Mouse (Mus musculus) embryo, embryonic 9.5 days (tissue): ENCODE measurements around the gene Ric1.
"Not testable (repeated sequence)": the region's sequence is repeated elsewhere in the genome, so short reads cannot be mapped to it uniquely, and the experiment has no call there.

Experiments
- DNase-seq: peaks from one replicate; pipeline ENCODE4 v3.0.0-alpha.2; 2017; ENCODE audit errors: extremely low spot score

The Ric1 gene

DNA sequence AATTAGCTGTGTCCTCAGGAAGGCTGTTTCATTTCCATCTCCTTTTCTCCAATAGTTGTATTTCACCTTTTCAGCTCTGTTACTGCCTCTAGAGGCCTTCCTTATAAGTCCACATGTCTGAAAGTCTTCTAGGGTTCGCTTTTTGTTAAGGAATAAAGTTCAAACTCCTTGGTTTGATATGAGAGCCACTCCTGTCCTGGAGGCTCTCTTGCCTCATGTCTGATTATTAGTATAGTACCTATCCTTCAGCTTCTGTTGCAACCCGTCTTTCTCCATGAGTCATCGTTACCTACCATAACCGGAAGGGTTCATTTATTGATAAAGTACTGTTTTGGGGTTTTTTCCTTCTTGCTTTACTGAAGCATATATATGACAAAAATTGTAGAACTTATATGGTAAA lies 5.2 kb downstream of the Ric1 start:
- no peak for DNase-seq

DNA sequence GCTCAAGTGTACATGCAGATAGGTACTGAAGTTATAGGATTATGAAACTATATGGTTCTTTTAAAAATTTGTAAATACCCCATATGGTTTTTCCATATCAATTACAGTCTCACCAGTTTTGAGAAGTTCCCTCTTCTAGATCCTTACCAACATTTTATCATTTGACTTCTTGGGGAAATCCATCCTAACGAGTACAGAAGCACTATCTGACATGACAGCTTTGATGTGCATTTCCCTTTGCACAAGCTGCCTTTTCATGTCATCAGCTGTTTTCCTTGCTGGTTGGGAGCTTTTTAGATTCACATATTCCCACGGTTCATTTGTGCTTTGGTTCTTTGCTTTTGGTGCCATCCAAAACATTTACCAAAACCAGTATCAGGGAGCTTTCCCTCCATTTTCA lies 6.5 kb downstream of the Ric1 start:
- no peak for DNase-seq

DNA sequence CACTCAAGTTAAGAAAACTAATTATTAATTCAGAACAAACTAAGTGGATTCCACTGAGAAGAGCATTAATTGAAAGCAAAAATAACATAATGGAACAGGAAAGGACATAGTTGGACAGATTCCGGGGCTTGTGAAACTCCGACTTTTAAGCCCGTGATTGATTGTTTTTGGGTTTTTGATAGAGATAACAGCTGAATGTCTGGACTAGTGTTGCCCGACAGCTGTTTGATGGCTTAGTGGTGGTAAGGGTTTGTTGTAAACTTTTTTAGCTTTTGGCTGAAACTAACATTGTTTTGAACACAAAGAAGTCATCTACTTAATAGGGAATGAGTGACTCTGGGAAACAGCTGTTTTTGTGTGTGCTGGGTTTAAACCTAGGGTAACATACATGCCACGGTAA lies 11.9 kb downstream of the Ric1 start:
- no peak for DNase-seq

DNA sequence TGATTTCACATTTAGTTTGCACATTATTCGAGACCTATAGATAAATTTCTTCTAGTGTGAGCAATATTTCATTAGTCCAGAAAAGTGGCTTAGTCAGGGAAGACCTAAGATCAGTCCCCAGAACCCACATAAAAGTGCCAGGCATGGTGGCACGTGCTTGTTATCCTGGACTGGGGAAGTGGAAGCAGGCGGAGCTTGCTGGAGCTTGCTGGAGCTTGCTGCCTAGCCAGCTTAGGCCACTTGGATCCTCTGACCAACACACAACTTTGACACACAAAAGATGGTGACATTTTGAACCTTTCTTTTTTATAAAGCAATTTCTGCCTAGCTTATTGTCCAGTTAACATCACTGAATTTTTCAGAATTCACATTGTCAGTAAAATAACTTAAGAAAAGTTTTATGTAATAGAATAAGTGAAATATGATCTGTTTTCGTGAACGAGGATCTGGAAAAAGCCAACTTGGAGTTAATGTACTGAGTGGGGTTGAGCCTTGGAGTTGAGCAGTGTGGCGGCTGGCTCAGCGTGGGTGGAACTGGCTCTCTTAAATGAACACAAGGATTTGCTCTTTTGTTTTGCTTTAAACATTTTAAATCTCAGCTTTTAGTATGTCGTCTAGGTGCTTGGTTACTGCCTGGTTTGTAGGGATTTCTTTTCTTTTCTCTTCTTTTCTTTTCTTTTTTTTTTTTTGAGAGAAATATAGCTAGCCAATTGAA lies 20.3 kb downstream of the Ric1 start:
- no peak for DNase-seq

DNA sequence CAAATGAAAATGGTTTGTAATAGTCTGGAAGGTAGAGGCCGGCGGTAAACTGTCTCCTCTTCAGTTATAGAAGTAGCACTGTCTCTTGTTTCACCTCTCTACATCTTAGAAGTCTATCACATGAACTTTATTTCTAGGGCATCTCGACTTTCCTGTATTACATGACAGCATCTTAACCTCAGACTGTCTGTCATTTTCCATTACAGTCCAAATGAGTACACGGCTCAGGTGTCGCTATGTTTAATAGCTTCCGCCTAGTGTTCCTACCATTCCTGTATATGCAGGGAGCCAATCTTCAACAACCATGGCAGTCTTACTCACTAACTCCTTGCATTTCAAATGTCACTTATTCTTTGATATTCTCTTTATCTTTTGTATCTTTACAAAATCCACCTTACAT lies 21.9 kb downstream of the Ric1 start:
- no peak for DNase-seq

DNA sequence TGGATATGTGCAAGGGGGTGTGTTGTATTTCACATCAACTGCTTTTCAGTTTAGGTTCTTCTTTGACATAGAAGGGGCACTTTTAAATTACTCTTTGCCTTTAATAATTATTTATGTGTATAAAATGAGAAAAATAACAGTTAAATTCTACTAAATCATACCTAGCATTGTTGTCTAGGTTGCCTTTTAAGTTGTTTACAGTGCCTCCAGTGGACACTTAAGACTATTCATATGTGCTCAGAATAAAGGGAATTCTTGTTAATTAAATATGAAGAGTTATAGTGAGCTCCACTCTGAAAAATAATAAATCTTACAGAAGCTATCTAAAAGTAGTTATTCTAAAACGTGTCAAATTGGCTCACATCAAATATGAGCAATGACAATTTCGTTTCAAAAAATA lies 28.5 kb downstream of the Ric1 start:
- no peak for DNase-seq

DNA sequence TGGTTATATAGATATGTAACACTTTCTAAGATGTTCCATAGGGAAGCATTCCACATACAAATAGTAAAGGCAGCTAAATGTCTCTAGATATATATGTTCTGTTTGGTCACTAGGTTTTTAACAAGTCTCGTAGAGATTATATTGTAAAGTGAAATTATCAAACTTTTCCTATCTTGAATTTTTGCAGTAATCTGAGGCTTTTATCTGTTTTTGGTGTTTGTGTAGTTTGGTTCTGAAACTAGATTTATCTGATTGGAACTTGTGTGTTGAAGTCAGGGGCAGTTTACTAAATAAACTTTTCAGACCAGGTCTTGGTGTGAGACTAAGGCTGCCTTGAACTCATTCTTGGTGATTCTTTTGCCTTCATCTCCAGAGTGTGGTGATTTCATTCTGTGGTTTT lies 29.0 kb downstream of the Ric1 start:
- DNase-seq: no peak

DNA sequence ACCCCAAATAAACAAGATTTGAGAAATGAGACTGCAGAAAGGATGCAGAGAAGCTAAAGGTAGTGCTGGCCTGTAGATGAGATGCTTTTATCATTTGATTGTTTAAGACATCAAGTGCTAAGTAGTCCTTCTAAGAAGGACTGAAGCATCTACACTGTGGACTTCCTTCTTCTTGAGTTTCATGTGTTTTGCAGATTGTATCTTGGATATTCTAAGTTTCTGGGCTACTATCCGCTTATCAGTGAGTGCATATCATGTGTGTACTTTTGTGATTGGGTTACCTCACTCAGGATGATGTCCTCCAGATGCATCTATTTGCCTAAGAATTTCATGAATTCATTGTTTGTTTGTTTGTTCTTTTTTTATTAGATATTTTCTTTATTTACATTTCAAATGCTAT lies 29.9 kb downstream of the Ric1 start:
- not testable (repeated sequence) for DNase-seq

DNA sequence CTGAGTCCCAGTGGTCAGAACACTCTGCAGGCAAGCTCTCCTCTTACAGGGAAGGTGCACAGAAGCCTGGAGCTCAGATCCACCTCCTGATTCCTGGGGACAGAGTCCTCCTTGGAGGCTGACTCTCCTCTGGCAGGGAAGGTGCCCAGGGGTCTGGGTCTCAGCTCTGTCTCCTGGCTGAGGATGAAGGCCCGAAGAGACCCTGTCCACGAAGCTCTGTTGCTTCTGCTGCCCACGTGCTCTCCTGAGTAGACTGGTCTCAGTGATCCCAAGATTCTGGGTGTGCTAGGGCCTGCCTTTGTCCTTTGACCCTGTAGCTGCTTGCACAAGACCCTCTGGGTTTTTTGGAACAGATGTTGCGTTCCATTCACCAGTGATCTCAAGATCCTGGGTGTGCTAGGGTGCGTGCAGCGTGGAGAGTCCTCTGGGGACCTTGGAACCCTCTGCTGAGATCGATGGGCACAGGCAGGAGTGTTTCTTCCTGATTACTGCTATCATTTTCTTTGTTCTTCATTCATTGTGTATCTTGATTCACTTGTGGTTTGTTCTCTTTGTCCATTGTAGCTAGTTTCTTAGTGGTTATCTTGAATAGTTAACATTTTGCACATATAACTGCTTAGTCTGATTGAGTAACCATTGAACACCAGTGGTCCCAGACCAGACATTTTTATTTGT lies 35.2 kb downstream of the Ric1 start:
- DNase-seq: not testable (repeated sequence)

DNA sequence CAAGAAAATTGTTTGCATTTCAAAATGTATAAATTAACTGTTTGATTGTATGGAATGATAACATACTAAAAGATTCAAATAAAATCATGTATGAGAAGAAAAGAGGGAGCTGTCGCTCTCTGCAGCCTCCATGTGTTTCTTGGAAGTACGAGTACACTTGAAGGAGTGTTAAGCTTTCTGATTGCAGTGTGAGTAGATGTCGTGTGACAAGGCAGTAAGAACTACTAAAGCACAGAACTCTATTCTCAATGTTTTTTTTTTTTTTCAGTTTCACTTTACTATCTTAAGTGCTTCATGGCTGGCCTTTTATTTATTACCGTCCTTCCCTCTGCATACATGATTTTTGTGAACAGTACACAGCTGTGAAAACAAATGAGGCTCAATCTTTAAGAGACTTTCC lies 40.1 kb downstream of the Ric1 start:
- DNase-seq: no peak

DNA sequence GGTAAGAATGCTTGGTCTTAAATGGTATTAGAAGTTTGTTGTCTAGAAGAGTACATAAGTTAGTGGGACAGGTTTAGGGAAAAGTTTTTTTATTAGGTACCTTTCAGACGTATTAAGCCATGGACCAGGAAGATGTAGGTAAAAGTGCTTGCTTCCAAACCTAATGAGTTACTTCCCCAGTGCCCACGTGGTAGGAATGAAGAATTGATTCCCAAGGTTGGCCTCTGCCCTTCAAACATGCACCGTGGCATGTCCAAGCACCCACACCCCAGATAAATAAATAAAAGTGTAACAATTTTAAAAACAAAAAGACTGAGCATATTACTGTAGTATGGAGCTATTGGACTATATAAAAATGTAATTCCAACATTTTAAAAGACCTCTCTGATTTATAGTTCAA lies 40.5 kb downstream of the Ric1 start:
- DNase-seq: no peak

DNA sequence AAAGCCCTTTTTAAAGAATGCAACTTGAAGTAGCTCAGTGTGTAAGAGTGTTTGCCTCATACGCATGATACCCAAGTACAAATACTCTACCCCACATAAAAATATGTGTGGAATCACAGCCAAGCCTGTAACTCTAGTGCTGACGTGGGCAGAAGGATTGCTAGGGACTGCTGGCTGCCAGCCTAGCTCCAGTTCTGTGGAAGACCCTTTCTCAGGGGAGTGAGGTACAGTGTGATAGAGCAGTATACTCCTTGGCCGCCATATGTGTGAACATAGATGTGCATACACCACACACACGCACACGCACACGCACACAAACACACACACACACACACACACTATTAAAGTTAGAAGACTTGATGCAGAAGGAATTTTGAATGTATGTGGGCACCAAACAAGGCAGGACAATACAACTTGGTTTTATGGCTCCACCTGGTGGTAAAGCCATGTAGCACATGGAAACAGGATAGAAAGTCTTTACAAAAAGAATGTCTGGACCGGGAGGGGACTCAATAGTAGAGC lies 41.2 kb downstream of the Ric1 start:
- peak; percentile 33 for DNase-seq

DNA sequence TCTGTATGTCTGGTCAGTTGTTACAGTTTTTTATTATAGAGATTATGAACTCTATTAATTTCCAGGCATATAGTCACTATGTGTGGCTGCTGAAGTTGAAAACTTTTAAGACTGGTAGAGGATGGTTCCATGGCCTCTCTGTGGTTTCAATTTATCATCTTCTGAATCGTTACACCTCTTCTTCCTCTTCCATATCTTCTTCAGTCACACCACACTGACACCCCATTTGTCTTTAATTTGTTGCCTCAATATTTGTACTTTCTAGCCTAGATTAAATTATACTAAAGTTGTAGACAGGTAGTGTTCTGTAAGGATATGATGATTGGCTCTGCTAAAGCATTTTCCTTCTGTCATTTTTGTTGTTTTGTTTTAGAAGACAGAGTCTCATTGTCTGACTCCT lies 44.4 kb downstream of the Ric1 start:
- no peak for DNase-seq

DNA sequence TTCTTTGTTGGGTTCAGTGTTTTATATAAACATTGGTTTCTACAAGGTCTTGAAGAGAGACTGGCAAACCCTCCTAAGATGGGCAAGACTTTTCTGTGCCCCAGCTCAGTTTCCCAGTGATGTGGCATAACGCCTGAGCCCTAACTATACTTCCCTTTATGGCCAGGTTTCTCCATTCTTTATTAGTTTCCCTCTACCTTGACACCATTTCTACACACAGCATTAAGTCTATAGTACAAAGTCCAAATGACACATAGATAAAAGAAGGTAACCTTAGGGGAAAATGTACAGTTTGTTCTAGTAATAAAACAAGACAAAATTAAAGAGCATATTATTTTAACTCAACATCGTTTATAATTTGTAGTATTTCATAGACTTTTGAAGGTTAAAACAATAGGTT lies 60.4 kb downstream of the Ric1 start:
- no peak for DNase-seq

DNA sequence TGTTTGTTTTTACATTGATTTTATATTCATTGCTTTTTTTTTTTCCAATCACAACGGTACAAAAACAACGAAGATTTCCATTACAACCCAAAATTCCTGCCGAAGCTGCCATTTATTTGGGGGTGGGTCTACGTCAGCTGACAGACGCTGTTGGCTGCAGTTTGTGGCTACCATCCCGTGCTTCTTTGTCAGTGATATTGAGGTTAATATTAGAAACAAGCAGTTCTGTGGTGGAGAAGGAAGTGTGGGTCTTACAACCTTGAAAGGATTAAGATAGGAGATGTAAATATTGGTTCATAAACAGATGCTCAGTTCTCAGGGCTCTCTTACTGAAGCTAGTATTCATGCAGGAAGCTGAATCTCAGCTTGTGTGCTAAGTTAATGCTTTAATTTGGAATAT lies 61.7 kb downstream of the Ric1 start:
- DNase-seq: no peak

DNA sequence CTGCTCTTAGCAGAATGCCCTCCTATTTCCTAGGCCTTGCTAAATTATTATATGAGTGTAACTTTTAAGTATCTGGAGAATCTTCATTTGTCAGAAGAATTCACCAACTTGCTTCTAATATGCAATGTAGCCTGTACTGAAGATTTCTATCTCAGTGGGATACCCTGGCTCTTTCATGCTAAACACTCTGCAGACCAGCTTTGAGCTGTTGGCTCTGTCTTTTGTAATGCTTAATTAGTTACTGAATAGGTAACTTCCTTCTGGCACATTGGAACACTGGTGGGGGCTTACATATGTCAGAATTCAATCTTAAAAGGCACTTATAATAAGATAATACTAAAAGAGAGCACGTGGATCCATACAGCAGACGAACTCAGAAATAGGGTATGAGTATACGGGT lies 71.7 kb downstream of the Ric1 start:
- DNase-seq: not testable (repeated sequence)

DNA sequence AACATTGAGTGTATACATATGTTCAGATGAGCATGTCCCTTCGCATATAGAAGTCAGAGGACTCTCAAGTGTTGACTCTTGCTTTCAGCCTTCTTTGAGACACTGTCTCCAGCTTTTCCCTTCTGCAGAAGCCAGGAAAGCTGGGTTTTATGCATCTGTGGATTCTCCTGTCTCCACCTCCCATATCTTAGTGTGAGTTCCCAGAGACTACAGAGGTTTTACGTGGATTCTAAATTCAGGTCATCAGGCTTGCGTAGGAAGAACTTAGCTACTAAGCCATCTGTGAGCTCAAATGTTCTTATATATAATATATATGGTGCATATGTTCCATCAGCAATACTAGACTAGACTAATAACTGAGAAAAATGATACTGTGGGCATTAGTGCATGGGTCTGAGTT lies 74.2 kb downstream of the Ric1 start:
- DNase-seq: no peak

DNA sequence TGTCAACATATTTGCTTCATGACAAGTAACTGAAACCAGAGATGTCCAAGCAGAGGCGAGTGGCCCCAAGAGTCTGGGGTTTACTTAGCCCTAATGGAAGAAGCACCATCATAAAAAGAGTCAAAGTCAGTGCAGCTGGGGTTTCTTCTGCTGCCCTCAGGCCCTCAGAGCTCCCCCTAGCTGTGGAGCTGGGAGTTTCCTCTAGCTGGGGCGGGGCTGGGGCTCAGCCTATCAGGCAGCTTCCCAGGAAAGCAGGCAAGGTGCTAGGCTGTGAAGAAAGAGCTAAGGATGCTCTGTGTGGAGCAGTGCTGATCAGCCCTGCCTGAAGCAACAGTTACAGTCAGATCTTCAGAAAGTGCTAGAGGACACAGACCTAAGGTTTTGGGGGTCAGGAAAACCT lies 74.9 kb downstream of the Ric1 start:
- DNase-seq: no peak

DNA sequence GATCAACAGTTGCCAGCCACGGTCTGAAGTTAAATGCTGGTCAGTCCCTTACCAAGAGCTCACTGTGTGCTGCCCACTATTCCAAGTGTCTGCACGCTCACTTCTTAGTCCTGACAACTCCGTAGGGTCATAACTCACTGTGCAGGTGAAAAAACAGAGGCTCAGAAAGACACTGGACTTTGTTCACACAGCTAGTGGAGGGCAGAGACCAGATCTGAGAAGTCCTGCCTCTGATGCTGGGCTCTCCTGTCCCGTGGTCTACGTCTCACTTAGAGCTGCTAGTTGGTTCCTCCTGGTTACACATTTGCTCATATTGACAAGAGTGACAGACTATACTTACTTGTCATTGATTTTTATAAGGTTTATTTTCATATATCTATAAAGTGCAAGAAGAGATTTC lies 76.9 kb downstream of the Ric1 start:
- DNase-seq: no peak

DNA sequence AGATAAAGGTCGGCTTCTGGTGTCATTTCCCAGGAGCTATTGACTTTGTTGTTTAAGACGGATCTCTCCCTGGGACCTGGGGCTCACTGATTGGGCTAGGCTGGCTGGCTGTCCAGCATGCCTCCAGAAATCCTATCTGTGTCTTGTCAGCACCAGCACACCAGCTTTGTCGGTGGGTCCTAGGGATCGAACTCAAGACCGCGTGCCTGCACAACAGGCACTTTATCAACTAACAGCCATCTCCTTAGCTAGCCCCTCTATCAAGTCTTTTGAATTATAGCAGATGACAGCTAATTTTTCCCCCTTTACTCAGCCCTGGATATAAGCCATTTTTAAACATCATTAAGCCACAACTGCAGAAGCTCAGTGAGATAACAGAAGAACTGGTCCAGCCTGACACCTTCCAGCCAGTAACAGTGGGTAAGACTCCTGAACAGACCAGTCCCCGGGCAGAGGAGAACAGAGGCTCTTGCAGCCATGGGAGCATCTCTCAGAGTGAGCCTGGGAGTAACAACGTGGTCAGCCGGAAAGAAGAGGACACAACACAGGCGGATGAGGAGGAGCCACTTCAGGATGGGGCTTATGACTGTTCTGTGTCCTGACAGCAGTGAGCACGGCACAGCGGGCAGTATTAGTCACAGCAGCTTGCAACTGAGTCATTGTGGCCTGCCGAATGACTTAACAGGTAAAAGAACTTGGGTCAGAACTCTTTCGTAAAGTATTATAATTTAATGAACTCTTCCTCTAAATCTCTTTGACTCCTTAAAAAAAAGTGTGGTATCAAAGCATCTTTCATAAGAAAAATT lies 81.7 kb downstream of the Ric1 start:
- DNase-seq: no peak

DNA sequence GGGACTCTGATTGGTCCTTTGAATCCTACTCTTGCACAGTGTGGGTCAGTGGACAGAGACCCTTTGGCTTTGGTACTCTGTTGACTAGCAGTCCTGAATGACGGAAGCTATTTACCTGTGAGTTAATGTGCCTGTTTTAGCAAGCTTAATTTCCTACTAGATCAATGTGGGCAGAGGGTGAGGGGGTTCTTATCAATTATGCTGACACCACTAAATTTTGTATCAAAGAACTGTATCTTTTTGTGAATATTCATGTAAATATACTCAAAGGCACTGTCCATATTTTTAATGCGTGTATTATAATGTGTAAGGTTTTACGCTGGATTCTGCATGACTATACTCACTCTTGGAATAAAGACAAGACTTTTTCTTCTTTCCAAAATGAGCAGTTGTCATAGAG lies 82.6 kb downstream of the Ric1 start:
- DNase-seq: no peak

DNA sequence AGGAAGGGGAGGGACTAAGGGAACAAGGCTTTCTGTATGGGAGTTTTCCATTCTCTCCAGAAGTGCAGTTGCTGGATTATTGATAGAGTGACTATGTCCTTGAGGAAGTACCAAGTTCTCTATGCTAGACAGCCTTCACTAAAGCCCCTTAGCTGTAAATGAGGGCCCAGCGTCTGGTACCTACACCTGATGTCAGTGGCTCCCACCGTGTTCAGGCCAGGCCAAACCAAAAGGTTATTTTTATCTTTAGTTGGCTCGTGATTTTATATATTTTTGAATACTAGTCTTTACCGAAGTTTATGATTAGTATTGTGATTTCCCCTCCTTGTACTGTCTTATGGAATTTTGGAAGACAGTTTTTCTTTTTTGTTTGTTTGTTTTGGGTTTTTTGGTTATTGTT lies 85.4 kb downstream of the Ric1 start:
- no peak for DNase-seq

DNA sequence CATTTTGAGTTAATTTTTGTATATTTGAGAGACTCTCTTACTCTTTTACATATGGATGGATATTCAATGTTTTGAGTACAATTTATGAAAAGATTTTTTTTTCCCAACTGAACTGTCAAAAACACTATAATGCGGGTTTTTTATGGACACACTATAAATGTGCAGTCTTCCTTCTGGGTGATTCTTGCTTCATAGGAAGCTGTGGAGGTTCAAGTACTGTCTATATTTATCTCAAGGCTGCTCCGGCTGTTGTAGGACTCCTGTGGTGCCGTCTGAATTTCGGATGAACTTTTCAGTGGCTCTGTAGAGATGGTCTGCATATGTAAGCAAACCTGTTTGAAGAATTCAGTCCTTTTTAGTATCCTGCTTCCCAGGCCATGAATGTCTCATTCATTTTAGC lies 86.1 kb downstream of the Ric1 start:
- no peak for DNase-seq
